Mouse (Mus musculus) midbrain, embryonic 16.5 days (tissue): ENCODE measurements around the gene 1700037H04Rik. TPM values are rescaled to one million over a fixed set of nuclear protein-coding genes. Genes with fewer than 3 reads are reported as not detected.
"Not testable (repeated sequence)": the region's sequence is repeated elsewhere in the genome, so short reads cannot be mapped to it uniquely, and the experiment has no call there.

ENCODE experiments used
- ATAC-seq: fragments of 200-750 bp; cut with Nextera tagmentation; 2 replicates; pipeline ENCODE4 v1.8.0; 2017; ENCODE audit warnings: moderate TSS enrichment
- H3K27ac ChIP-seq: fragments of 300-500 bp; sonication (generic); 2 replicates; pipeline ENCODE4 v1.5.1; 2014; ENCODE audit warnings: mild to moderate bottlenecking, low read length, mixed read lengths
- H3K27me3 ChIP-seq: fragments of 300-500 bp; sonication (generic); 2 replicates; pipeline ENCODE4 v1.6.1; 2014; ENCODE audit warnings: low read depth, low read length, mixed read lengths; ENCODE audit not compliant: control insufficient read depth, insufficient read depth
- H3K36me3 ChIP-seq: fragments of 300-500 bp; sonication (generic); 2 replicates; pipeline ENCODE4 v1.6.1; 2014; ENCODE audit warnings: mild to moderate bottlenecking, low read length, moderate library complexity, mixed read lengths; ENCODE audit not compliant: control insufficient read depth, insufficient read depth
- H3K4me1 ChIP-seq: fragments of 300-500 bp; sonication (generic); 2 replicates; pipeline ENCODE4 v1.6.1; 2014; ENCODE audit warnings: mild to moderate bottlenecking, low read length, mixed read lengths; ENCODE audit not compliant: control insufficient read depth, insufficient read depth
- H3K4me2 ChIP-seq: fragments of 300-500 bp; sonication (generic); 2 replicates; pipeline ENCODE4 v1.6.1; 2014; ENCODE audit warnings: mild to moderate bottlenecking, low read length, mixed read lengths
- H3K4me3 ChIP-seq: fragments of 300-500 bp; sonication (generic); 2 replicates; pipeline ENCODE4 v1.5.1; 2014; ENCODE audit warnings: low read depth, mild to moderate bottlenecking, low read length, moderate library complexity, mixed read lengths
- H3K9ac ChIP-seq: fragments of 300-500 bp; sonication (generic); 2 replicates; pipeline ENCODE4 v1.6.1; 2014; ENCODE audit warnings: low read depth, low read length, mixed read lengths
- H3K9me3 ChIP-seq: fragments of 300-500 bp; sonication (generic); replicated peaks from 2 replicates; pipeline ENCODE4 v1.6.1; 2014; ENCODE audit warnings: mild to moderate bottlenecking, low read length, mixed read lengths; ENCODE audit not compliant: control insufficient read depth, poor library complexity, severe bottlenecking
- WGBS: fragments of 180-500 bp; shearing (Covaris S2); extraction: QIAGEN DNeasy Blood & Tissue Kit; methylation state at CpG from one replicate; pipeline ENCODE4 v1.1.7; 2014; 5-methylcytosine and 5-hydroxymethylcytosine counted together
- polyA plus RNA-seq: library from polyadenylated mRNA; unstranded; fragments of >200 nt; fragmentation: Nextera tagmentation; extraction: Ambion mirVana; gene quantifications from 2 replicates; pipeline ENCODE4 v1.2.1, GENCODE M21; 2015

1700037H04Rik gene
- polyA plus RNA-seq, 1 experiment from 2014 or later = 74.0 TPM

DNA sequence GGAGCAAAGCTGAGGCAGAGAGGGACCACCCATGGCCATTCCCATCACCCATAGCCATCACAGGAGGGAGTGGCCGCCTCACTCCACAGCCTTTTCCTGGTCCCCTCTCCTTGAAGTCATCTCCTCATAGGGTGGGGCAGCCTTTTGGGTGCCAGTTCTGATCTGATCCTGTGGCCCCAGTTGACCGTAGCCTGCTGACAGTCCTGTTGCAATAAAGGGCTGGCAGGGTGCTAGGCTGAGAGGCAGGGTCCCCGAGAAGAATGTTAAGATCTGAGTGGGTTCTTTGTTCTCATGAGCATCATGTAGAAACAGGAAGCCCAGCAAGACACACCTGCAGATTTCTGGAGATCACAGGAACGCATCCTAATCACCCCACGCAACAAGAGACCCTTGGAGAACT lies 31.7 kb downstream of the 1700037H04Rik start:
- ATAC-seq = no peak
- H3K36me3 ChIP-seq = no peaks in the 10 kb centered on the region
- no peak overlapping the region for H3K27ac ChIP-seq
- peak overlapping the region; percentile 71; the same call in 1 of the 2 replicates for H3K4me2 ChIP-seq
- H3K27me3 ChIP-seq = no peaks in the 10 kb centered on the region
- H3K9ac ChIP-seq = no peak overlapping the region
- peaks cover 6% of the 10 kb centered on the region for H3K4me1 ChIP-seq
- no peak overlapping the region for H3K4me3 ChIP-seq
- 88% methylated on average over 5 of the region's 5 CpGs for WGBS
- H3K9me3 ChIP-seq = no peaks in the 10 kb centered on the region

GRCm38 (mm10) chr2:131127161-131127730 lies 32.6 kb downstream of the 1700037H04Rik start, which contains the start of gene Hspa12b:
Gene Hspa12b, plus strand, starts transcription at chr2:131127280.
- H3K9me3 ChIP-seq = no peaks in the 10 kb centered on the region
- WGBS = 2% methylated on average over 27 of the region's 28 CpGs
- no peaks in the 10 kb centered on the region for H3K36me3 ChIP-seq
- peaks cover 6% of the 10 kb centered on the region for H3K4me1 ChIP-seq
- H3K27me3 ChIP-seq = no peaks in the 10 kb centered on the region
- H3K27ac ChIP-seq = no peak within 1 kb of the TSS
- peak within 1 kb of the TSS; percentile 67 for H3K9ac ChIP-seq
- H3K4me3 ChIP-seq = peak within 1 kb of the TSS; percentile 39
- peak; percentile 73; the same call in 1 of the 2 replicates for ATAC-seq
- H3K4me2 ChIP-seq = peak within 1 kb of the TSS; percentile 71

DNA sequence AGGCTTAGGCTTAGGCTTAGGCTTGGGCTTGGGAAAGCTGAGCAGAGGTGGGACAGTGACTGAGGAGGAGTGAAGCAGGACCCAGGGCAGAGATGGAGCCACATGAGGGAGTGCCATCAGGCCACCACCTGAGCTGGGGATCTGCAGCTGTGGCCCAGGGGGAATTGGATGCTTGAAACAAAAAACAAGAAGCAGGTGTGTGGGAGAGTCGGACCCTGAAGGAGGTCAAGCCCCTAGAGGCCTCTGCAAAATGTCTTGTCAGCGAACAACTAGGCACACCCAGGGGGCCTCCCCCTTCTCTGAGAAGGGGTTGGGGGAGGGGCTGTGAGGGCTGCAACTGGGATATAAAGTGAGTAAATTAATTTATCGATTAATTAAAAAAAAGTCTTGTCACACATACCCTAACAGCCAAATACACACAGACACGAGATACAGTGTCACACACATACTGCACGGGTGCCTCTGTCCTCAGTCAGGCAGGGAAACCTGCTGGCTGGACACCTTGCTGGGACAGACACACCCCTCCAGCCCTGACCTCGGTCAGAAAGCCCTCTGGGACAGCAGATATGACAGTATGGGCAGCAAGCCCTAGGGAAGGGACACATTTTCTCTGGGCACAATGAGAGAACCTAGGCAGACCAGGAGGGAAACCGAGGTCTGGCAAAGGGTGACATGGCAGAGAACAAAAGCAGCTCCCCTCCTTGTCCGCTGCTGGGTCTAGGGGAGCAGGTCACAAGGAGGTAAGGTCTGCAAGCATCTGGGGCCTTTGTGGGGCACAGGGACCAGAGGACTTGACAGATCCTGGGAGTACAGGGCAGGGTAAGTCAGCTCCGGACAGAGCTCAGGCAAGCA lies 33.7 kb downstream of the 1700037H04Rik start:
- ATAC-seq = no peak
- no peaks in the 10 kb centered on the region for H3K27me3 ChIP-seq
- H3K36me3 ChIP-seq = no peaks in the 10 kb centered on the region
- no peak overlapping the region for H3K27ac ChIP-seq
- WGBS = 55% methylated on average over 9 of the region's 9 CpGs
- no peaks in the 10 kb centered on the region for H3K9me3 ChIP-seq
- H3K9ac ChIP-seq = no peak overlapping the region
- no peak overlapping the region for H3K4me2 ChIP-seq
- H3K4me3 ChIP-seq = no peak overlapping the region
- peaks cover 6% of the 10 kb centered on the region for H3K4me1 ChIP-seq

DNA sequence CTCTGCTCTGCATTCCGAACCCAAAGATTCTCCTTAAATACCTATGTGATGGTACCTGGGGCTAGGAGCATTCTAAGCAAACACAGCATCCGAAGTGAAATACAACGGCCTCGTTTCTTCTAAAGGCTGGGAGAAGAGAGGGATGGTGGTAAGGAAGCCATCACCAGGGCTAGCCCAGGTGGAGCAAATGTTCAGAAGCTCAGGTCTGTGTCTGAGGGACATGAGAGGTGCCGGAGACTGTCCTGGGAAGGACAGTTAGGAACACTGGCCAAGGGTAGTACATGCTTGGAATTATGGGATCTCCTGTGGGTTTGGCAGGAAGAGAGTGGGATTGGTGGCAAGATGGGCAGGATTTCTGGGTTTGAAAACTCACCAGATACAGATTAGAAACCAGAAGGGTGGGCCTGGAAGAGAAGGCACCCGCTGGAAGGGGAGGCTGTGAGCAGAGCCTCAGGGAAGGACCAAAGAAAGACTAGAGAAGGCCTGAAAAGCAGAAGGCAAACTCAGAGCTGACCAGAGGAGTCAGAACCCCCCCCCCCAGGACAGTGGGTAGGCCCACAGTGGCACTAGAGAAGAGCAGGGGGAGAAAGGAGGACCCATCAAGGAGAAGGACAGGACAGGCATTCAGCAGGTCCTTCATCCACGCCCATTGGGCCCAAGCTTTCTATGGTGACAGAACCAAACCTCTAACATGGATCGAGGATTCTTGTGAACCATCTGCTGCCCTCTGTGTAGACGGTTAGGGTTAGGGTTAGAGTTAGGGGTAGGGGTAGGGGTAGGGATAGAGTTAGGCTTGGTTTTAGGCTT lies 34.5 kb downstream of the 1700037H04Rik start:
- Histone ChIP-seq H3K4me3 (no peak overlapping the region), H3K27me3 (no peaks in the 10 kb centered on the region), H3K36me3 (no peaks in the 10 kb centered on the region), H3K27ac (no peak overlapping the region), H3K4me1 (peaks cover 6% of the 10 kb centered on the region), H3K9me3 (no peaks in the 10 kb centered on the region), H3K9ac (no peak overlapping the region), H3K4me2 (no peak overlapping the region)
- 93% methylated on average over 9 of the region's 9 CpGs for WGBS
- ATAC-seq = no peak

GRCm38 (mm10) chr2:131124166-131124565 lies 35.7 kb downstream of the 1700037H04Rik start:
- Histone ChIP-seq H3K27me3 (no peaks in the 10 kb centered on the region), H3K27ac (no peak overlapping the region), H3K36me3 (no peaks in the 10 kb centered on the region), H3K4me3 (no peak overlapping the region), H3K4me1 (peaks cover 6% of the 10 kb centered on the region), H3K9ac (no peak overlapping the region), H3K9me3 (no peaks in the 10 kb centered on the region), H3K4me2 (no peak overlapping the region)
- ATAC-seq = no peak
- WGBS = 72% methylated on average over 3 of the region's 3 CpGs

DNA sequence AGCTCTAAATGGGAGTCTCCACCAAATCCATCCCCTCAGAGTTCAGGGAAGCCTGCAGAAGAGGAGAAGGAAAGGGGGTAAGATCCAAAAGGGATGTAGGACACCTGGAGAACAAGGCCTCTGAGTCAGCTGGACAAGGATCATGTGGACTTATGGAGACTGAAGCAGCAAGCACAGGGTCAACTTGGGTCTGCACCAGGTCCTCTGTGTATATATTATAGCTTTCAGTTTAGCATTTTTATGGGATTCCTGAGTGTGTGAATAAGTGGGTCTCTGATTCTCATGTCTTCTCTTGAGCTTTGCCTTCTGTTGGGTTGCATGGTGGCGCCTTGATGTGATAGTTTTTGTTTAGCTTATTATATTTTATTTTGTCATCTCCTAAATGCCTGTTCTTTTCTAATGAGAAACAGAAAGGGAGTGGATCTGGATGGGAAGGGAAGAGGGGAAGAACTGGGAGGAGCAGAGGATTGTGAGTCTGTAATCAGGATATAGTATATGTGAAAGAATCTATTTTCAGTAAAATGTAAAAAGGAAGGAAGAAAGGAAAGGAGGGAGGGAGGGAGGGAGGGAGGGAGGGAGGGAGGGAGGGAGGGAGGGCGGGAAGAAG lies 40.8 kb downstream of the 1700037H04Rik start:
- Histone ChIP-seq H3K9ac (no peak overlapping the region), H3K4me2 (no peak overlapping the region), H3K9me3 (no peaks in the 10 kb centered on the region), H3K27ac (no peak overlapping the region), H3K4me1 (no peaks in the 10 kb centered on the region), H3K36me3 (no peaks in the 10 kb centered on the region), H3K4me3 (no peak overlapping the region), H3K27me3 (no peaks in the 10 kb centered on the region)
- 79% methylated on average over 2 of the region's 2 CpGs for WGBS
- ATAC-seq = no peak

- H3K36me3 ChIP-seq = no peaks in the 10 kb centered on the region
- H3K27ac ChIP-seq = no peak overlapping the region
- no peaks in the 10 kb centered on the region for H3K4me1 ChIP-seq
- 91% methylated on average over 5 of the region's 5 CpGs for WGBS
- H3K27me3 ChIP-seq = no peaks in the 10 kb centered on the region
- H3K9ac ChIP-seq = no peak overlapping the region
- no peaks in the 10 kb centered on the region for H3K9me3 ChIP-seq
- ATAC-seq = no peak
- no peak overlapping the region for H3K4me3 ChIP-seq
- H3K4me2 ChIP-seq = no peak overlapping the region
Observed at GRCm38 (mm10) chr2:131105989-131106388, 53.9 kb downstream of the 1700037H04Rik start.

DNA sequence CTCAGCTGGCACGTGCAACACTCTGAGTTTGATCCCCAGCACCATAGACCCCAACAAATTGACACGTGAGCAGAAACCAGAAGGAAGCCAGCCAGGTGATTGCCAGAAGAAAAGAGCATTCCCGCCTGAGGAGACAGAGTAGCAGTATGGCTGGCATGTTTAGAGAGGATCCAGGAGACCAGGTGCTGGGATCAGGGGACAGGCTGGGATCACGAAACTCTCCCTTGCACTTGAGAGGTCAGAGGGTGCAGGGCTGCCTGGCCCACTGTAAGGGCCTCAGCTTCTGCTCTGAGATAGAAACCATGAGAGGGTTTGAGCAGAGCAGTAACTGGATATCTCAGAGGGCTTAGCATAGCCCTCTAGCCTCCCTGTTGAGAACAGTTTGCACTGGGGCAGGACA lies 54.8 kb downstream of the 1700037H04Rik start:
- not testable (repeated sequence) for ATAC-seq, H3K27ac ChIP-seq, H3K36me3 ChIP-seq, H3K4me2 ChIP-seq, H3K27me3 ChIP-seq, H3K9me3 ChIP-seq, H3K4me1 ChIP-seq, H3K9ac ChIP-seq, H3K4me3 ChIP-seq
- WGBS = 70% methylated on average over 4 of the region's 4 CpGs
